Mouse (Mus musculus) heart, embryonic 11.5 days (tissue): ENCODE measurements around the gene Foxo3. TPM values are rescaled to one million over a fixed set of nuclear protein-coding genes. Genes with fewer than 3 reads are reported as not detected.

Source experiments
- ATAC-seq: fragments of 200-750 bp; cut with Nextera tagmentation; replicated peaks from 2 replicates; pipeline ENCODE4 v1.8.0; 2017; ENCODE audit warnings: moderate library complexity; ENCODE audit not compliant: insufficient number of reproducible peaks, low FRiP score, low TSS enrichment
- H3K27ac ChIP-seq: fragments of 300-500 bp; sonication (generic); 2 replicates; pipeline ENCODE4 v1.5.1; 2014; ENCODE audit warnings: mild to moderate bottlenecking, low read depth, low read length
- H3K27me3 ChIP-seq: fragments of 300-500 bp; sonication (generic); 2 replicates; pipeline ENCODE4 v1.6.1; 2014; ENCODE audit warnings: mild to moderate bottlenecking, low read length, mixed read lengths; ENCODE audit not compliant: control insufficient read depth, insufficient read depth
- H3K36me3 ChIP-seq: fragments of 300-500 bp; sonication (generic); 2 replicates; pipeline ENCODE4 v1.6.1; 2014; ENCODE audit warnings: mild to moderate bottlenecking, low read length, moderate library complexity, mixed read lengths; ENCODE audit not compliant: control insufficient read depth, insufficient read depth
- H3K4me1 ChIP-seq: fragments of 300-500 bp; sonication (generic); 2 replicates; pipeline ENCODE4 v1.6.1; 2014; ENCODE audit warnings: low read length; ENCODE audit not compliant: control insufficient read depth, insufficient read depth
- H3K4me2 ChIP-seq: fragments of 300-500 bp; sonication (generic); 2 replicates; pipeline ENCODE4 v1.6.1; 2014; ENCODE audit warnings: mild to moderate bottlenecking, moderate library complexity
- H3K4me3 ChIP-seq: fragments of 300-500 bp; sonication (generic); 2 replicates; pipeline ENCODE4 v1.5.1; 2014; ENCODE audit warnings: low read depth, low read length
- H3K9ac ChIP-seq: fragments of 300-500 bp; sonication (generic); 2 replicates; pipeline ENCODE4 v1.6.1; 2014; ENCODE audit warnings: mild to moderate bottlenecking, low read depth, low read length, moderate library complexity
- H3K9me3 ChIP-seq: fragments of 300-500 bp; sonication (generic); replicated peaks from 2 replicates; pipeline ENCODE4 v1.6.1; 2016; ENCODE audit warnings: low read length; ENCODE audit not compliant: control insufficient read depth
- WGBS: fragments of 180-500 bp; shearing (Covaris S2); extraction: QIAGEN DNeasy Blood & Tissue Kit; methylation state at CpG from one replicate; pipeline ENCODE4 v1.1.7; 2014; ENCODE audit not compliant: insufficient replicate concordance; 5-methylcytosine and 5-hydroxymethylcytosine counted together
- polyA plus RNA-seq: library from polyadenylated mRNA; unstranded; fragments of >200 nt; fragmentation: Nextera tagmentation; extraction: Ambion mirVana; gene quantifications from 2 replicates; pipeline ENCODE4 v1.2.1, GENCODE M21; 2014

The Foxo3 gene
- polyA plus RNA-seq, 1 experiment from 2014 or later = 7.3 TPM

GRCm38 (mm10) chr10:42251203-42251602 lies 25.4 kb downstream of the Foxo3 start:
- Histone ChIP-seq H3K27ac (peak overlapping the region; percentile 24; the same call in 1 of the 2 replicates), H3K4me3 (no peak overlapping the region), H3K36me3 (no peaks in the 10 kb centered on the region), H3K9me3 (no peaks in the 10 kb centered on the region), H3K4me2 (no peak overlapping the region), H3K9ac (0 out of 2 replicates have a peak overlapping the region, but pooled peaks have one; percentile 2), H3K27me3 (no peaks in the 10 kb centered on the region), H3K4me1 (peaks cover 67% of the 10 kb centered on the region)
- 43% methylated on average over 7 of the region's 7 CpGs for WGBS
- ATAC-seq = no peak

- Histone ChIP-seq H3K27me3 (no peaks in the 10 kb centered on the region), H3K9me3 (no peaks in the 10 kb centered on the region), H3K4me1 (peaks cover 72% of the 10 kb centered on the region), H3K9ac (peak overlapping the region; percentile 8; the same call in 1 of the 2 replicates), H3K36me3 (no peaks in the 10 kb centered on the region), H3K27ac (0 out of 2 replicates have a peak overlapping the region, but pooled peaks have one; percentile 36), H3K4me3 (no peak overlapping the region), H3K4me2 (peak overlapping the region; percentile 9; the same call in 1 of the 2 replicates)
- no peak for ATAC-seq
- WGBS = 58% methylated on average over 2 of the region's 2 CpGs
Observed at GRCm38 (mm10) chr10:42249965-42250364, 26.6 kb downstream of the Foxo3 start.

GRCm38 (mm10) chr10:42248644-42249043 lies 27.9 kb downstream of the Foxo3 start:
- no peak overlapping the region; the same call in none of the 2 replicates for H3K27ac ChIP-seq
- H3K9ac ChIP-seq = no peak overlapping the region
- H3K36me3 ChIP-seq = no peaks in the 10 kb centered on the region
- H3K9me3 ChIP-seq = no peaks in the 10 kb centered on the region
- 45% methylated on average over 5 of the region's 5 CpGs for WGBS
- no peak for ATAC-seq
- no peaks in the 10 kb centered on the region for H3K27me3 ChIP-seq
- no peak overlapping the region for H3K4me2 ChIP-seq
- H3K4me3 ChIP-seq = no peak overlapping the region
- H3K4me1 ChIP-seq = peaks cover 76% of the 10 kb centered on the region

GRCm38 (mm10) chr10:42248156-42248555 lies 28.4 kb downstream of the Foxo3 start:
- H3K9ac ChIP-seq = no peak overlapping the region
- H3K9me3 ChIP-seq = no peaks in the 10 kb centered on the region
- ATAC-seq = no peak
- WGBS = 55% methylated on average over 4 of the region's 4 CpGs
- no peaks in the 10 kb centered on the region for H3K36me3 ChIP-seq
- no peaks in the 10 kb centered on the region for H3K27me3 ChIP-seq
- peaks cover 76% of the 10 kb centered on the region for H3K4me1 ChIP-seq
- H3K4me2 ChIP-seq = peak overlapping the region; percentile 51
- peak overlapping the region; percentile 70 for H3K27ac ChIP-seq
- H3K4me3 ChIP-seq = no peak overlapping the region

GRCm38 (mm10) chr10:42247125-42247816 lies 29.3 kb downstream of the Foxo3 start:
- Histone ChIP-seq H3K36me3 (no peaks in the 10 kb centered on the region), H3K9ac (no peak overlapping the region; the same call in 1 of the 2 replicates), H3K27ac (peak overlapping the region; percentile 70), H3K27me3 (no peaks in the 10 kb centered on the region), H3K4me3 (no peak overlapping the region), H3K4me1 (peaks cover 76% of the 10 kb centered on the region), H3K9me3 (no peaks in the 10 kb centered on the region), H3K4me2 (peak overlapping the region; percentile 51)
- no peak for ATAC-seq
- WGBS = 23% methylated on average over 11 of the region's 11 CpGs

GRCm38 (mm10) chr10:42246483-42246882 lies 30.1 kb downstream of the Foxo3 start:
- Histone ChIP-seq H3K4me3 (no peak overlapping the region), H3K36me3 (no peaks in the 10 kb centered on the region), H3K9ac (no peak overlapping the region), H3K4me1 (peaks cover 69% of the 10 kb centered on the region), H3K4me2 (no peak overlapping the region), H3K27ac (no peak overlapping the region), H3K9me3 (no peaks in the 10 kb centered on the region), H3K27me3 (no peaks in the 10 kb centered on the region)
- ATAC-seq = no peak
- WGBS = 66% methylated on average over 3 of the region's 3 CpGs

GRCm38 (mm10) chr10:42245636-42246035 lies 30.9 kb downstream of the Foxo3 start:
- Histone ChIP-seq H3K4me2 (no peak overlapping the region), H3K36me3 (no peaks in the 10 kb centered on the region), H3K4me1 (peaks cover 61% of the 10 kb centered on the region), H3K9ac (no peak overlapping the region), H3K27ac (no peak overlapping the region), H3K27me3 (no peaks in the 10 kb centered on the region), H3K4me3 (no peak overlapping the region), H3K9me3 (no peaks in the 10 kb centered on the region)
- WGBS = 92% methylated on average over 3 of the region's 3 CpGs
- no peak for ATAC-seq

GRCm38 (mm10) chr10:42245256-42245601 lies 31.3 kb downstream of the Foxo3 start:
- WGBS = 88% methylated on average over 3 of the region's 3 CpGs
- no peaks in the 10 kb centered on the region for H3K27me3 ChIP-seq
- H3K9me3 ChIP-seq = no peaks in the 10 kb centered on the region
- ATAC-seq = no peak
- H3K4me1 ChIP-seq = peaks cover 57% of the 10 kb centered on the region
- no peak overlapping the region for H3K9ac ChIP-seq
- H3K4me2 ChIP-seq = no peak overlapping the region
- peak overlapping the region; percentile 42; the same call in 1 of the 2 replicates for H3K27ac ChIP-seq
- H3K4me3 ChIP-seq = no peak overlapping the region
- no peaks in the 10 kb centered on the region for H3K36me3 ChIP-seq
